Comparison of ENCODE assay signal across 9 mouse cellular contexts in the genomic region with DNA sequence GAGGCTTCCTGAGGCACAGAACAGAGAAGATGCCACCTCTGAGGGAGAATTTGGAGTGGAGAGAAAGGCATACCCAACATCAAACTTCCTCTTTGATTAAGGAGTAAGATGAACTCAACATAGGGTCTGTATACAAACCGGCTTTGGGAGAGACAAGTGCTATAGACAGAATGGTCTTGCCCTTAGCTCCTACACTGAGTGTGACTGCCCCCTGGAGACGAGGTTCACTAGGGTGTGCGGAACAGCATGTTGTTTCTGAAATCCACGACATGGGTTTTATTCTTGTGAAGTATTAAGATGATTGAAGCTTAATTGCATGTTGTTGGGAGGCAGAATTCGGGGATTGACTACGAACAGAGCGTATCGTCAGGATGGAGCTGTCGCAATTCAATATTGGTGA.
DNase-seq lines count a peak whose midpoint lies in the region; ATAC-seq and TF ChIP-seq lines count a peak whose summit lies in the region.
"Had no signal": no experiment of that assay in that cellular context is flagged by ENCODE, and none has a peak within 500 bp of the region (broad histone marks: within the 10 kb centered on the region; RNA-seq: fewer than 3 reads in every experiment).

No protein-coding gene starts in this region.

- DNase-seq in cerebellum, adult 2 months: no peak
- DNase-seq in cerebellum, adult 11 months: no peak
- peak; percentile 14 for DNase-seq in neural tube, embryonic 11.5 days (ENCODE audit: low spot score)
- no peak for DNase-seq in neural tube, embryonic 10.5 days (ENCODE audit: extremely low spot score, low spot score)
- DNase-seq in embryonic facial prominence, embryonic 11.5 days (ENCODE audit: low spot score): peak; percentile 43
- peak; percentile 45 for DNase-seq in kidney, postnatal 14 days
- DNase-seq in naive thymus-derived CD4-positive, alpha-beta T cell, adult 2 months (ENCODE audit: low read depth): peak; percentile 75
- DNase-seq in thymus, postnatal 36 days: peak; percentile 74 to 75

- no peak for TF ChIP-seq POLR2A in cerebellum, adult 2 months (IDR thresholded peaks at IDR 0.05; ENCODE audit: borderline replicate concordance, insufficient read depth, low read length)

- H3K36me3 ChIP-seq in neural tube, embryonic 11.5 days (ENCODE audit: control insufficient read depth, insufficient read depth, low read length): no peaks in the 10 kb centered on the region
- no peaks in the 10 kb centered on the region for H3K36me3 ChIP-seq in embryonic facial prominence, embryonic 11.5 days (replicated peaks; ENCODE audit: control insufficient read depth, insufficient read depth, low read depth, low read length)

- no peak overlapping the region for H3K27ac ChIP-seq in cerebellum, adult 2 months (ENCODE audit: insufficient read depth, low read length)
- H3K27ac ChIP-seq in neural tube, embryonic 11.5 days (ENCODE audit: low read depth, low read length): no peak overlapping the region
- no peak overlapping the region for H3K27ac ChIP-seq in embryonic facial prominence, embryonic 11.5 days (replicated peaks; ENCODE audit: low read depth, low read length)

- H3K27me3 ChIP-seq in cerebellum, adult 2 months (ENCODE audit: control insufficient read depth, insufficient read depth, low read length): no peaks in the 10 kb centered on the region
- H3K27me3 ChIP-seq in neural tube, embryonic 11.5 days (ENCODE audit: control insufficient read depth, insufficient read depth, low read length): no peaks in the 10 kb centered on the region
- H3K27me3 ChIP-seq in embryonic facial prominence, embryonic 11.5 days (ENCODE audit: control insufficient read depth, insufficient read depth, low read length): no peaks in the 10 kb centered on the region

- no peak overlapping the region for H3K4me3 ChIP-seq in cerebellum, adult 2 months (replicated peaks; ENCODE audit: insufficient read depth, low read depth, low read length)
- H3K4me3 ChIP-seq in neural tube, embryonic 11.5 days (ENCODE audit: low read depth, low read length): no peak overlapping the region
- no peak overlapping the region for H3K4me3 ChIP-seq in embryonic facial prominence, embryonic 11.5 days (ENCODE audit: low read depth, low read length)
- H3K4me3 ChIP-seq: erythroblast, embryonic 14.5 days had no signal

- no peaks in the 10 kb centered on the region for H3K9me3 ChIP-seq in neural tube, embryonic 11.5 days (ENCODE audit: control insufficient read depth, low read length)
- no peaks in the 10 kb centered on the region for H3K9me3 ChIP-seq in embryonic facial prominence, embryonic 11.5 days (replicated peaks; ENCODE audit: control insufficient read depth, low read length)

- H3K9ac ChIP-seq in neural tube, embryonic 11.5 days (ENCODE audit: low read length): no peak overlapping the region
- H3K9ac ChIP-seq in embryonic facial prominence, embryonic 11.5 days (replicated peaks; ENCODE audit: low read length): no peak overlapping the region

- WGBS in cerebellum, adult 2 months: 79% methylated on average over 9 of the region's 9 CpGs
- 86% methylated on average over 9 of the region's 9 CpGs for WGBS in neural tube, embryonic 11.5 days
- WGBS in embryonic facial prominence, embryonic 11.5 days: 80% methylated on average over 9 of the region's 9 CpGs

- ATAC-seq in neural tube, embryonic 11.5 days (ENCODE audit: insufficient read depth, low FRiP score, low TSS enrichment): no peak
- no peak for ATAC-seq in embryonic facial prominence, embryonic 11.5 days (replicated peaks; ENCODE audit: insufficient number of reproducible peaks, low FRiP score, low TSS enrichment, low read depth)

- no peaks in the 10 kb centered on the region for H3K4me1 ChIP-seq in cerebellum, adult 2 months (ENCODE audit: control insufficient read depth, insufficient read depth, low read length)
- H3K4me1 ChIP-seq in neural tube, embryonic 11.5 days (ENCODE audit: control insufficient read depth, insufficient read depth, low read length): peaks cover 5% of the 10 kb centered on the region; the same call in 1 of the 2 replicates
- no peaks in the 10 kb centered on the region for H3K4me1 ChIP-seq in embryonic facial prominence, embryonic 11.5 days (ENCODE audit: control insufficient read depth, insufficient read depth, low read length)

- H3K4me2 ChIP-seq in neural tube, embryonic 11.5 days (ENCODE audit: low read depth): no peak overlapping the region
- H3K4me2 ChIP-seq in embryonic facial prominence, embryonic 11.5 days (ENCODE audit: low read depth, low read length): no peak overlapping the region

- TF ChIP-seq CTCF in cerebellum, adult 2 months (IDR thresholded peaks at IDR 0.05; ENCODE audit: borderline replicate concordance, insufficient read depth, low read depth, low read length): peak; percentile 11; the same call in 1 of the 2 replicates

Comparison
In these comparisons a context has a peak if more than half of its experiments do, and no peak if none do; other contexts are left out.
1. DNase-seq: peak in neural tube, embryonic 11.5 days (single experiment), embryonic facial prominence, embryonic 11.5 days (single experiment), kidney, postnatal 14 days (single experiment), naive thymus-derived CD4-positive, alpha-beta T cell, adult 2 months (single experiment) and thymus, postnatal 36 days (2 of 2); none in cerebellum, adult 2 months (0 of 2), cerebellum, adult 11 months (single experiment) and neural tube, embryonic 10.5 days (single experiment).